Mouse (Mus musculus): ENCODE measurements around the gene Inpp1.

- TF ChIP-seq POLR2A (IDR thresholded peaks at IDR 0.05; ENCODE audit: extremely low read depth, insufficient read depth, low read length), result no peak
- TF ChIP-seq CTCF (IDR thresholded peaks at IDR 0.05; ENCODE audit: low read depth, low read length), result no peak
Measured at GRCm38 (mm10) chr1:52846556-52846955, 29.1 kb upstream of the Inpp1 start.
